Mouse (Mus musculus) adrenal gland, postnatal 14 days (tissue): ENCODE results near the gene Rnf38. TPM values are rescaled to one million over a fixed set of nuclear protein-coding genes. Genes with fewer than 3 reads are reported as not detected.

Source experiments
- DNase-seq: peaks from one replicate; pipeline ENCODE4 v3.0.0; 2021; ENCODE audit warnings: mixed read lengths
- total RNA-seq: library from RNA; stranded (reverse); gene quantifications from 2 replicates; pipeline ENCODE4 v1.2.3, GENCODE M21; 2021

Rnf38 gene
- total RNA-seq, 1 experiment from 2014 or later, result 47.1 TPM

DNA sequence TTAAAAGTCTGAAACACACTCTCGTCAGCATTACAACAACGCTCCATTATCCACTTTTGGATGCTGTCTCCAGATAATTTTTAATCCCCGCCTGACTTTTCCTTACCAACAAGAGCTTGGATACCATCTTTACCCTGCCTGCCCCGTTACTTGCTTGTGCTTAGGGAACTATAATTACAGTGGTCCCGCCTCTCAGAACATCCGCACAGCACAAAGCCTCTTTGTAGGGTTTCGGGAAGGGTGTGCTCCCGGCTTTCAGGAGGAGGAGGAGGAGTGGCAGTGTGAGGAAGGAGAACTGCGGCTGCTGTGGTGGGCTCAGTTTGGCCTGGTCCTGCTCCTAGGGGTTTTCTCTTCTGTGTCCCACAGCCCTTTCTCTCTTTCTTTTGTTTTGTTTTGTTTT, 9.4 kb downstream of the Rnf38 start:
- no peak for DNase-seq

DNA sequence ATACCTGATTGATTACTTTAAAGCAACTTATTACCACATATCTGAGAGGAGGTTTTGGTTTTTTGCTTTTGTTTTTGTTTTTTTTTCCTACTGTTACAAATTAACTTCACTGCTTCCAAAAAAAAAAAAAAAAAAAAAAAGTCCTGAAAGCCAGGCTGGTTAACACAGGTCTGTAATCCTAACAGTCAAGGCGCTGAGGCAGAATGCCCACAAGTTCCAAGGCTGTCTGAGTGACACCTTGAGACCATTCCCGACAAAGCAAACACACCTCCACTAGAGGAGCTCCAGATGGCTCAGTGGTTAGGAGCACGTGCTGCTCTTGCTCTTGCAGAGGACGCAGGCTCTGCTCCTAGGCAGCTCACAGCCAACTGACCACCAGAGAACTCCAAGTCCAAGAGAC, 10.1 kb downstream of the Rnf38 start:
- no peak for DNase-seq

DNA sequence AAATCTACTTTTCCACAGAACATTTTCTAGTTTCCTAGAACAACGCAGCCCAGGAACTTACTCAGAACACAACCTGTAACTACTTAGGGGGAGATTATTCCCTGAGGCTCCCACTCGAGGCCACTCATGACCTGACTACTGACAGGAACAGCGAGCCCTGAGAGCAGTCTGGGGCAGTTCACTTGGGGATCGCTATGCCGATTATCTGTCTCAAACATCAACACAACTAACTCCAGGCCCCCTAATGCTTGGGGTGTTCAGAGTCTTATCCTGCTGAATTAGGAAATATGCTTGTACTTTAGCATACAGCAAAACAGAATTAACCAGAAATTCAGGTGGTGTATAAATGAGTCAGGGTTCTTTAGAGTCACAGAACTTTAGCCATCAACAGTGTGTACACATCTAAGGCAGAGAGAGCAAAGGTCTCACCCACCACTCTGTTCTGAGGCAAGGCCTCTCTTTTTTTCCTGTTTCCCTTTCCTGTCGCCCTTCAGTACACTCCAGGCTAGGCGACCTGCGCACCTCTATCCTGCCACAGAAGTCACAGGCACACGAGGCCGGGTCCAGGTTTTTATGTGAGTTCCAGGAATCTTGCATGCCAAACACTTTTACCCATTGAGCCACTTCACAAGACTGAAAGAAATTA, 16.7 kb downstream of the Rnf38 start:
- no peak for DNase-seq

- DNase-seq, result peak; percentile 37
These were observed 33.6 kb downstream of the Rnf38 start for GRCm38 (mm10) chr4:44199968-44200367.

DNA sequence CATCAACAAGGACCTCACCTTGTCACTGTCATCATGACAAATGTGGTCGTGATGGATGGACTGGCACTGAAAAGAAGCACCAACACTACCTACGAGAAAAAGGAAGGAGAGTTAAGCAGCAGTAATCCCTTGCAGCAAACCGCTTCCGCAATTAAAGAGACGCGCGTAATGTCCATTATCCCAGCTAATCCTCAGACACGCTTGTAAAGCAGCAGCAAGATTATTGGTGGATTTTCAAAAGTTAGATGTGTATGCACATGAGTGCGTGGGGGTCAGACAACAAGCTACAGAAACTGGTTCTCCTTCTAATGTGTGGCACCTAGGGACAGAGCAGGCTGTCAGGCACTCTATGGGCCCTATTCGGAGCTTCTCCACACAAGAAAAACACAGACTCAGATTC, 46.2 kb downstream of the Rnf38 start:
- DNase-seq, result no peak

DNA sequence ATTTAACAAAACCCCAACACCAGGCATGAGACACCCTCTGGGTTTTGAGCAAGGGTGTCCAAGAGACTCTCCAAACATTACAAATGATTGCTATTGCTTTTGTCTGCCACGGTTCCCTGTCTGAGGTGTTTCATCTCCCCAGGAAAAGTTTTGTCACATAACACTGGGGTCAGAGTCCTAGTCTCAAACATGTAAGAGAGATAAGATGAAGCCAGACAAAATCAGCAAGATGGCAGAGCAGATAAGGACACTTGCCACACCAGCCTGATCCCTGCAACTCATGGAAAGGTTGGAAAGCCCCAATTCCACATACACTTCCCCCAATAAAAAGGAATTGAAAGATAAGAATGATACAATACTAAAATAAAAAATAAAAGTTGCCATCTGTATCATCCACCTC, 49.7 kb downstream of the Rnf38 start:
- no peak for DNase-seq

GRCm38 (mm10) chr4:44179748-44180147, 53.8 kb downstream of the Rnf38 start:
- peak; percentile 72 for DNase-seq

DNA sequence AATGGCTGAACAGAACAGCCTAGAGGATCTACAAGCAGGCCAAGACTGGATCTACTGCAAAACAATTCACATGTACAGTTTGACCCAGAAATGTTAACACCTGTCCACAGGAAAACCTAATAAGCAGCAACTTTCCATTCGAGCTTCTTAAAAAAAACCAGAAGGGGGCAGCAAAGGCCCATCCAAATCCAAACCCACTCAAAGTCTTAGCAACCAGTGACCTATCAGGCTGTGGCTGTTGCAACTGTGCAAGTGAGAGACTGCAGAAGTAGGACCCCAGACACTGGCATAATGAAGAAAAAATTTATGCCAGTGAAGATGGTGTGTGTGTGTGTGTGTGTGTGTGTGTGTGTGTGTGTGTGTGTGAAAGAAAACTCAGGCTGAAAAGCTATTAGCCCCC, 60.4 kb downstream of the Rnf38 start:
- DNase-seq, result peak; percentile 63

GRCm38 (mm10) chr4:44172676-44173075, 60.9 kb downstream of the Rnf38 start:
- no peak for DNase-seq

DNA sequence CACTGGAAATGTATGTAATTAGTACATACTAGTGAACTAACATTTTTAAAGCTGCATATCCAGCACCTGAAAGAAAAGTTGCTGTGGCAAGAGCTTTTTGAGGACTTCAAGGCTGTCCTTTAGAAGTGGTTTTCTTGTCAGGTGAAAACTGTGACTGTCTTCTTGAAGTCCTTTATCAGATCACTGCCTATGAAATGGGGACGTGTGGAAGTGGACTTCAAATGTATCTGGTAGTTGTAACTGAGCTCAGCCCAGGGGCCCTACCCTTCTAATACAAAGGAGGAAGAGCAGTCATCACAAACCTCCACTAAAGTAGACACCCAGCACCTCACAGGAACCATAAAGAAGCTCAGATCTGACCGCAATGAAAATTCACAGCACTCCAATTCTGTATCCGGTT, 63.7 kb downstream of the Rnf38 start:
- DNase-seq, result no peak

DNA sequence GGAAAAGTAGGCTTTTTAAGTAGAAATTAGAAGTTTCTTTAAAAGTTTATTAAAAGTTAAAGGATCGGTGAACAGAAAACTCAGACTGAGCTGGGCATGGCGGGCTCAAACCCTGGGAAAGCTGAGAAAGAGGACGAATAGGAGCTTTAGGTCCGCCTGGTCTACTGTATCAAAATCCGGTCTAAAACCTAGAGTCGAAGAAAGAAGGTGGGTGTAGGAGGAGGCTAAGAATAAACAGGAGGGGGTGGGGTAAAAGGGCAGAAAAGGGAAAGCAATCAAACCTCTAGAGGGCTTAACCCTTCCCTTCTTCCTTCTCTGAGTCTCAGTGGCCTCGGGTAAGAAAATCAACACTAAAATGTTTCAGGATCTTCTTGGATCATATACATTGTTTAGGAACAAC, 64.8 kb downstream of the Rnf38 start:
- no peak for DNase-seq

DNA sequence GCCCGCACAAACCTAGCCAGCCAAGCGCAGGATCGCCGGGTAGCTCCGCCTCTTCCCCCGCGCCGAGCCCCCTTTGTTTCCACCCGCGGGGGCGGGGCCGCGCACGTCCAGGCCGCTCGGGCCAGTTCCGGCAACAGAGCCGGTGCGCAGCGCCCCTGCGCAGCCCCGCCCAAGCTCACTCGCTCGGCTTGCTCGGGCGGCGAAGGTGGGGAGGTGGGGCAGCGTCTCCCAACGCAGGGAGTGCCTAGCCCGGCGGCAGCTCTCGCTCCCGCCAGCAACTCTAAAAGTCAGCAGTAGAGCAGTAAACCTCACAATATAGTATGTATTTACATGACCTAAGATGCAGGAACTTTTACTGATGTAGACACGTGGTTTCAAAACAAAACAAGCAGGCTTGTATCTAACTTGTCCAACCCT, 65.3 kb downstream of the Rnf38 start:
- peak; percentile 99 for DNase-seq

DNA sequence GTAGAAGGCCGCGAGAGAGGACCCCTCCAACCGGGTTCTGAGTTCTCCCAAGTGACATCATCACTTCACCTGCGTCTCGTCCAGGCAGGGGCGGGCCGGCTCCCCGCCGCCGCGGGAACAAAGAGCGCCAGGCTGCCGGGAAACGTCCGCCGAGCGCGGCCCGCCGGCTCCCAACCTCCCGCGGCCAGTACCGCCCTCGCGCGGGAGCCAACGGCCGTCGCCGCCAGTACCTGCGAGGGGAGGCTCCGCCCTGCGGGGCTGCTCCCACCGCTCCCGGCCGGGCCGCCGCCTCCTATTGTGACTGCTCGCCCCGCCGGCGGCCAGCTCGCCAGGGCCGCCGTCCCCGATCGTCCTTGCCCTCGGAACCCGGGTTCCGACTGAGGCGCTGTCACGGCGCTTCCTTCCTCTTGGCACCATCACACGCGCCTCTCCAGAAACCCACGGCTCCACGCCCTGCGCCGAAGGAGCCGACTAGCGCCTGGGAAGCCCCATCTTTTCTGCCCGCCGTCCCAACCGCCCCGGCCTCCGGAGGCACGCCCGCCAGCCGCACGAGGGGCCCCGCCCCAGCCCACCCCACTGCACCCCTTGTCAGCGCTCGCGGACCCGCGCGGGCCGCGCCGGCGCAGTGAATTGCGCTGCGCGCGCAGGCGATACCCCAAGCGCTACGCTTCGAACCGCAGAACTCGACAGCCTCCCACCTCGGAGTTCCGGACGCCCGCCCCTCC, 66.0 kb downstream of the Rnf38 start:
- peak; percentile 91 for DNase-seq

DNA sequence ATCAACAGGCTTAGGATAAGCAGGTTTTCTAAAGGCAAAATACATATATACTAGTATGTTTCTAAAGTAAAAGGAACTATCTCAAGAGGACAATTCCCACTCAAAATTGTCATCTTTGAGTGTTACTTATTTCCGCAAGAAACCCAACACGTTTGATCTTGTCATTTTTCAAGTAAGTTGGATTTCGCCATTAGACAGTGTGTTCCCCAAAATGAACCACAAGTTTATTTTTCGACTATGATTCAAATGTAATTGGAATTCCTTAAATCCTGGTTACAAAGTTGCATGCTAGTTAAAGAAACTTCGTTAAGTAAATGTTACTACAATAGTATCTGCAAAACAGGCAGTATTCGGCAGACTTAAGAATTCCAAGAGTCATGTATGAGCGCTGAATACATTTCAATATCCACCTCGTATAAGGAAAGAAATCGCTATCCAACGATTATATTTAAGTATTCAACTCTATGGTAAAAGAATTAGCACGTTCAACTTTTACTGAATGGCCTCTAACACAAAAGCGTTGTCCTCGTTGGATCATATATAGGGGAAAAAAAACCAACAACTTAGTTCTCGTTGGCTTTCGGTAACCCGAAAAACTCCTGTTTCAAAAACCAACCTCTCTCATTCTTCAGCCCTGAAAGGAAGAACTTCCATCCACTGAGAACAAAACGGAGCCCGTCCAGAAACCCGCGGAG, 66.7 kb downstream of the Rnf38 start:
- no peak for DNase-seq

DNA sequence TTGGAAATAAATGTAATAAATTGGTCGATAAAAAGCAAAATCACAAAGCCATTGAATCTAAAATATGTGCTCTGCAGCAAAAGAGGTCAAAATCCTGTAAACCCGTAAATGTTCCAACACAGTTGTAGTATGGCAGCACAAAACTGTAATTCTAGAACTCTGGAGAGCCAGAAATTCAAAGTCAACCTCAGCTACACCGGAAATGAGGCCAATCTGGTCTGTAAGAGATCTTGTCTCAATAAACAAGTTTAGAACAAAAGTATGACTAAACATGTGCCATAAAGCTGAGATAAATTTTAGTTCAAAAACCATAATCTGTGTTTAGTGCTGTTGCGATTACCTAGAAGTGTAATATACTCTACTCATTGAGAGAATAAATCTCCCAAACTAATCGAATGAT, 69.0 kb downstream of the Rnf38 start:
- DNase-seq, result no peak

- no peak for DNase-seq
These were observed 70.6 kb downstream of the Rnf38 start for GRCm38 (mm10) chr4:44163034-44163433.

GRCm38 (mm10) chr4:44160990-44161689, 72.4 kb downstream of the Rnf38 start:
- no peak for DNase-seq

GRCm38 (mm10) chr4:44159839-44160238, 73.8 kb downstream of the Rnf38 start:
- no peak for DNase-seq

DNA sequence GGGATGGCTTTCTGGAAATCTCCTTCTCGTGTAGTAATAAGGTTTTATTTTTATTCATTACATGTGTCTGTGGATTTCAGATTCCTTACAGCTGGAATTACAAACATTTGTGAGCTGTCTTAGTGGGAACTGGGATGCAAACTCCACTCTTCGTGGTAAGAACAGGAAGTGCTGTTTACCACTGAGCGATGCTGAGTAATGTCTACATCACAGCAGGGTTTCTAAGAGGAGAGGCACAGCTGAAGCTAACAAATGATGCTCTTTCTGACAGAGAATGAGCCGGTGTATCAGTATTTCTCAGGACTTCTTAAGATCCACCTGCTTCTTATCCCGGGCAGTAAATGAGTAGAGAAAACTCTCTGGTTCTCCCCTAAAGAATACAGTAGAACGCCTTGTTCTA, 77.1 kb downstream of the Rnf38 start:
- no peak for DNase-seq

DNA sequence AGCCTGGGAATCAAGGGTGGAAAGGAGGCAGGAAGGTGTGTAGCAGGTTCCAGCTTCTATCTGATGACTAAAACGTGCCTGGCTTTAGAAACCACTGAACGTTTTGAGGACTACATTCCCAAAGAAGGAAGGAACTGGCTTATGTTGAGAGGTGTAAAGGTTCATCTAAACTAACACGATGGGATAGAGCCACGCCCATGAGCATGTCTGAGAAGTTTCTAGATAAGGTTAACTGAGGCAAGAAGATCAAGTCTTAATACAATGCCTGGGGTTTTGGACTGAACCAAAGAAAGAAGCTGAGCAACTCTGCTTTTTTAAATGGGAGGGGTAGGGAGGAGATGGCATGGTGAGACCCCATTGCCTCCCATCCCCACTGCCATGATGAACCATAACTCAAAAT, 78.7 kb downstream of the Rnf38 start:
- DNase-seq, result no peak

- DNase-seq, result no peak
These were observed 80.7 kb downstream of the Rnf38 start for GRCm38 (mm10) chr4:44152904-44153303.

DNA sequence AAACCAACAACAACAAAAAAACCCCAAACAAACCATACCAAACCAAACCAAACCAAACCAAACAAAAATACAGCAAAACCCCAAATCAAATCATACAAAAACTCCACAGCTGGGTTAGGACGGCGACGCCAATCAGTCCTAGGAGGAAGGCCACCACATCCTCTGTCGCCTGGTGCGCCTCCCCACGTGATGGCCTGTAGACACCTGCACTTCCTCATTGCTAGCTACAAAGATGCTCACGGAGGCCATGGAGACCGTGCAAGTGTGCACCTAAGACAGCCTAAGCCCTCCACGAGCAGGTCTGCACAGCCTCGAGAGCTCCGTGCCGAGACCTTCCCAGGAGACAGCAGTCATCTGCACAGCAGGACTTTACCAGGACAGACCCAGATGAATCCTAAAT, 106.8 kb downstream of the Rnf38 start:
- no peak for DNase-seq
